Mouse (Mus musculus): ENCODE measurements around the gene Nphp1. TPM values are rescaled to one million over a fixed set of nuclear protein-coding genes. Genes with fewer than 3 reads are reported as not detected.

Nphp1 gene
- total and polyA plus RNA-seq, 3 experiments = 4.6 to 9.7 (median 8.2) TPM

GRCm38 (mm10) chr2:127831401-127832102, 42.9 kb upstream of the Nphp1 start, which contains the start of gene Bub1 (continued):
- TF ChIP-seq NELFE (IDR thresholded peaks at IDR 0.05; ENCODE audit: low read depth, low read length) = peak; percentile 92
- TF ChIP-seq HCFC1 (IDR thresholded peaks at IDR 0.05; ENCODE audit: low read depth, low read length) = peak; percentile 58; the same call in 1 of the 2 replicates
- TF ChIP-seq POLR2A (IDR thresholded peaks at IDR 0.05; ENCODE audit: low read depth, low read length) = peak; percentile 90
- TF ChIP-seq RAD21 (IDR thresholded peaks at IDR 0.05; ENCODE audit: low read depth, low read length) = no peak
- TF ChIP-seq IRF4 (IDR thresholded peaks at IDR 0.05; ENCODE audit: low read depth, low read length) = peak; percentile 18; the same call in 1 of the 2 replicates
- TF ChIP-seq TBP (conservative IDR thresholded peaks at IDR 0.05; ENCODE audit: low read depth, low read length) = 0 out of 2 replicates have a peak, but pooled peaks have one; percentile 46
- peak; percentile 82; the same call in 1 of the 2 replicates for TF ChIP-seq UBTF (IDR thresholded peaks at IDR 0.05; ENCODE audit: low read depth, low read length)
- no peak for TF ChIP-seq CHD1 (IDR thresholded peaks at IDR 0.05; ENCODE audit: low read depth, low read length)
- TF ChIP-seq KAT2A (IDR thresholded peaks at IDR 0.05; ENCODE audit: insufficient replicate concordance, low read length) = 0 out of 2 replicates have a peak, but pooled peaks have one; percentile 48

DNA sequence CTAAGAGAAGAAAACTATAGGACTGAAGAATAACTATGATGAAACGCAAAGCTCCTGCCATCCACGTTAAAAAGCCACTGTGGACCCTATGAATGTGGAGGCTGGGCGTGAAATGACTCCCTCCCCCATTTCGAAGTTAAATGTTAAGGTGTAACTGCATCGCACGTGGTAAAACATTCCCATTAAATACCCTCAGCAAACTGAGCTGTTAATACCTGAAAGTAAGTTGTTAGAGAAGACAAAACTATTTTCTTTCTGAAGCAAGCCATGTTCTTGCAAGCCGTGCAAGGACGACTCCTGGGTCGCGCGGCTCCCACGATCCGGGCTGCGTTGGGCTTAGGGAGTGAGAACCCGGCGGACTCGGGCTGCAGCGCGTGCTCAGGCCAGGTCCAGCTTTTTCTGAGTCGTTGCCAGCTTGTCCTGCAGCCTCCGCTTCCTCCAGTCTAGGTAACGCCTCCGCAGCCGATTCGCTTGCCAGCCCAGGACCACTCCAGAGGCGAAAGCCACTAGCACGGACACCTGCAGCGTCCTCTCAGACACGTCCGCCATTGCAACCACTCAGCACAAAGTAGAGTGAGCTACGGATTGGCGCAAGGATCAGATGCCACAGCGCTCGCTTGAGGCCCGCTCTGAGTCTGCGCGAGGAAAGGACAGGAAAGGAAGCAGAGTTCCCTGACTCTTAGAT, 3.4 kb upstream of the Nphp1 start, which contains the start of gene Mtln:
Mtln (minus strand) TSS at position 570 of the 685 bp plus-strand sequence.
- H3K4me2 ChIP-seq (ENCODE audit: insufficient read depth, low read depth, poor library complexity, severe bottlenecking) = peak within 1 kb of the TSS; percentile 83; the same call in 1 of the 2 replicates
- peaks cover 9% of the 10 kb centered on the region; the same call in 1 of the 2 replicates for H3K79me2 ChIP-seq (replicated peaks; ENCODE audit: control insufficient read depth, extremely low read depth, insufficient read depth, poor library complexity, severe bottlenecking)
- peak; percentile 88 for DNase-seq (ENCODE audit: extremely low read depth)
- peaks cover 0 to 2% of the 10 kb centered on the region in 2 experiments for H3K36me3 ChIP-seq (replicated peaks in 1 of 2; ENCODE audit: control insufficient read depth in 1 of 2, insufficient read depth in 1 of 2, low read length in 1 of 2)
- in situ Hi-C loops (cut with MboI; ENCODE audit: low pct_ligation_motif_present, low pct_unique_long_range_greater_than_20kb, low sequenced_read_pairs) (no loop called here), dilution Hi-C loops (cut with MboI; ENCODE audit: extremely low pct_ligation_motif_present, extremely low pct_unique_long_range_greater_than_20kb, low sequenced_read_pairs) (no loop called here)
- peaks cover 2 to 25% of the 10 kb centered on the region in 2 experiments; a peak in 3 of 4 replicates for H3K4me1 ChIP-seq (ENCODE audit: control insufficient read depth in 1 of 2, insufficient read depth in 2 of 2)
- H3K4me3 ChIP-seq (replicated peaks in 1 of 3; ENCODE audit: low read depth in 2 of 3, low read length in 2 of 3, poor library complexity in 1 of 3) = peak within 1 kb of the TSS; percentile 63 to 84 (median 82)
- no peaks in the 10 kb centered on the region for H3K9me3 ChIP-seq (replicated peaks; ENCODE audit: low read length)
- H3K9ac ChIP-seq (ENCODE audit: insufficient read depth, low read depth) = peak within 1 kb of the TSS; percentile 56
- peak within 1 kb of the TSS; percentile 54 for H3K27ac ChIP-seq (ENCODE audit: insufficient read depth, low read depth)
- no peaks in the 10 kb centered on the region for H3K27me3 ChIP-seq (replicated peaks)
- TF ChIP-seq SMC3 (IDR thresholded peaks at IDR 0.05; ENCODE audit: low read depth, low read length) (no peak), POLR2A (IDR thresholded peaks at IDR 0.05; ENCODE audit: low read depth, low read length) (peak; percentile 97), MAX (IDR thresholded peaks at IDR 0.05; ENCODE audit: low read length) (peak; percentile 71; the same call in 1 of the 2 replicates), USF2 (conservative IDR thresholded peaks at IDR 0.05; ENCODE audit: low read depth, low read length) (no peak), RAD21 (IDR thresholded peaks at IDR 0.05; ENCODE audit: low read depth, low read length) (no peak), UBTF (IDR thresholded peaks at IDR 0.05; ENCODE audit: low read depth, low read length) (peak; percentile 69; the same call in 1 of the 2 replicates), GABPA (IDR thresholded peaks at IDR 0.05; ENCODE audit: insufficient replicate concordance, low read depth, low read length) (no peak), ZNF384 (IDR thresholded peaks at IDR 0.05; ENCODE audit: low read depth, low read length) (no peak), ZMIZ1 (IDR thresholded peaks at IDR 0.05; ENCODE audit: low read depth, low read length) (peak; percentile 82; the same call in 1 of the 2 replicates), TCF12 (IDR thresholded peaks at IDR 0.05; ENCODE audit: low read depth, low read length) (peak; percentile 91), NELFE (IDR thresholded peaks at IDR 0.05; ENCODE audit: low read depth, low read length) (peak; percentile 92), MAFK (IDR thresholded peaks at IDR 0.05; ENCODE audit: insufficient replicate concordance, low read length) (peak; percentile 12; the same call in 1 of the 2 replicates), JUND (conservative IDR thresholded peaks at IDR 0.05; ENCODE audit: low read depth, low read length) (0 out of 2 replicates have a peak, but pooled peaks have one; percentile 21), TBP (conservative IDR thresholded peaks at IDR 0.05; ENCODE audit: low read depth, low read length) (peak; percentile 94), CHD1 (IDR thresholded peaks at IDR 0.05; ENCODE audit: low read depth, low read length) (0 out of 2 replicates have a peak, but pooled peaks have one; percentile 13), MYC (IDR thresholded peaks at IDR 0.05; ENCODE audit: low read depth, low read length) (peak; percentile 83), IRF4 (IDR thresholded peaks at IDR 0.05; ENCODE audit: low read depth, low read length) (no peak), MEF2A (IDR thresholded peaks at IDR 0.05; ENCODE audit: borderline replicate concordance, low read depth, low read length) (peak; percentile 28; the same call in 1 of the 2 replicates), KAT2A (IDR thresholded peaks at IDR 0.05; ENCODE audit: insufficient replicate concordance, low read length) (peak; percentile 56; the same call in 1 of the 2 replicates), CTCF (conservative IDR thresholded peaks at IDR 0.05 in 1 of 2, IDR thresholded peaks at IDR 0.05 in 1 of 2; ENCODE audit: low read depth in 2 of 2, low read length in 2 of 2) (no peak), SIN3A (IDR thresholded peaks at IDR 0.05; ENCODE audit: low read length) (peak; percentile 86), HCFC1 (IDR thresholded peaks at IDR 0.05; ENCODE audit: low read depth, low read length) (peak; percentile 77), EP300 (IDR thresholded peaks at IDR 0.05; ENCODE audit: low read length) (no peak), RCOR1 (conservative IDR thresholded peaks at IDR 0.05; ENCODE audit: low read depth, low read length) (no peak), MXI1 (IDR thresholded peaks at IDR 0.05; ENCODE audit: low read depth, low read length) (peak; percentile 90), NRF1 (IDR thresholded peaks at IDR 0.05; ENCODE audit: low read depth, low read length) (peak; percentile 95), PAX5 (IDR thresholded peaks at IDR 0.05; ENCODE audit: low read length) (no peak), ZC3H11A (IDR thresholded peaks at IDR 0.05; ENCODE audit: low read depth, low read length) (no peak), USF1 (IDR thresholded peaks at IDR 0.05; ENCODE audit: low read depth, low read length) (no peak), CHD2 (IDR thresholded peaks at IDR 0.05; ENCODE audit: low read length) (no peak), ELF1 (IDR thresholded peaks at IDR 0.05; ENCODE audit: low read depth, low read length) (peak; percentile 71), E2F4 (IDR thresholded peaks at IDR 0.05; ENCODE audit: insufficient replicate concordance, low read depth, low read length) (no peak)
